Mouse (Mus musculus): Measurements from ENCODE around the gene Ptprt. TPM values are rescaled to one million over a fixed set of nuclear protein-coding genes. Genes with fewer than 3 reads are reported as not detected.

Ptprt gene
- polyA plus RNA-seq, 1 experiment = not detected

- Histone ChIP-seq H3K27ac (ENCODE audit: insufficient read depth, low read depth, low read length) (no peak overlapping the region), H3K4me1 (ENCODE audit: control insufficient read depth, insufficient read depth, low read length) (no peaks in the 10 kb centered on the region), H3K4me3 (ENCODE audit: insufficient read depth, low read length) (no peak overlapping the region)
- TF ChIP-seq POLR2A (IDR thresholded peaks at IDR 0.05; ENCODE audit: borderline replicate concordance, low read depth, low read length) (no peak), CTCF (IDR thresholded peaks at IDR 0.05; ENCODE audit: low read depth, low read length) (no peak)
These were observed 378.8 kb downstream of the Ptprt start for GRCm38 (mm10) chr2:162282121-162282520.

DNA sequence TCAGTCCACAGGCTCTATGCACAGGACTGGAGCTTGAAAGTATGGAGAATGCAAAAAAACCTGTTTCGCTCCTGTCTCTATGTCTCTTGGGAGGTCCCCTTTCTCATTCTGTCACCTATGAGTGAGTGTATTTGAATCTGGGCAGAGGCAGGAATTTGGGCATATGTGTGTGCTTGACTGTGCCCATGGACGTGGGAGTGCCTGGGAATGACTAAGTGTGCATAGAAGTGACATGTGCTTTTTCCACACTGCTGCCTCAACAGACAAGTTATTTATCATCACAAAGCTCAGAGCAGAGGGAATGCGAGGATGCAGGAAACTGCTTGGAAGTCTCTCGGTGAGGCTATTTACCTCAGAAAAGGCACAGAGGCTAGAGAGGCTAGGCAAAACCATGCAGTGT, 387.1 kb downstream of the Ptprt start:
- Histone ChIP-seq H3K4me3 (ENCODE audit: insufficient read depth, low read length) (no peak overlapping the region), H3K4me1 (ENCODE audit: control insufficient read depth, insufficient read depth, low read length) (no peaks in the 10 kb centered on the region), H3K27ac (ENCODE audit: insufficient read depth, low read depth, low read length) (no peak overlapping the region)
- TF ChIP-seq POLR2A (IDR thresholded peaks at IDR 0.05; ENCODE audit: borderline replicate concordance, low read depth, low read length) (no peak), CTCF (IDR thresholded peaks at IDR 0.05; ENCODE audit: low read depth, low read length) (no peak)

DNA sequence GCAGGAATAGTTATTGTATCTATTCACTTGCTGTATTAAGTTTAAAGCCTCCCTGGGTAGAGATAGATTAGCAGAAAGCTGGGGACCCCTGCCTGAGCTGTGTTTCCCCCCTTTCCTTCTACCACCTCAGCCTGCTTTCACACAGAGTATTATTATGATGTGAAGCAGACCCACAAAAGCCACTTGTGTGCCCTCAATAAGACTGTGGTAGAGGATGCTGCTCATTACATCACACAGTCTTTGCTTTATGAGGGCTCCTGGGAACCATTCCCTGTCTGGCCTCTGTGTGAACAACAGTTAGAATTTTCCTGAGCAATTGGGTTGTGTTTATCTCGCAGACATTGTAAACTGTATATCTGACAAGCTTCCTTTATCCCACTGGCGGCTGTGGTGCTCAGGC, 409.7 kb downstream of the Ptprt start:
- no peak overlapping the region for H3K27ac ChIP-seq (ENCODE audit: insufficient read depth, low read depth, low read length)
- H3K4me3 ChIP-seq (ENCODE audit: insufficient read depth, low read length) = no peak overlapping the region
- H3K4me1 ChIP-seq (ENCODE audit: control insufficient read depth, insufficient read depth, low read length) = no peaks in the 10 kb centered on the region
- TF ChIP-seq CTCF (IDR thresholded peaks at IDR 0.05; ENCODE audit: low read depth, low read length) (no peak), POLR2A (IDR thresholded peaks at IDR 0.05; ENCODE audit: borderline replicate concordance, low read depth, low read length) (no peak)

DNA sequence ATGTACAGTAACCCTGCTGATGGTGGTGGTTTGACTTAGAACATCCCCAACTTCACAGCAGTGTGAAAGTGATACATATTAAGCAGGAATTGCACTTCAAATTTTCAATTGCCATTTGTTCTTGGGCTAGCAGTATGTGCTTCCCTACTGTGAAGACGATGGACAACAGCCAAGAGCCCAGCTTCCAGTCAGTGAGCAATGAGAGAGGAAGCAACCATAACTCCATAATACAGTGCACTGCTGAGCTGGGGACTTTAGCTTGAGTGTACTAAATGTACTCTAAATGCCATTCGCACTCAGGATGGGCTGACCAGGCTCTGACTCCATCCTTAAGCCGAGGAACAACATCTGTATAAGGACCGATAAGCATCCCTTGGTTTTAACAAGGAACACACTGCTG, 412.7 kb downstream of the Ptprt start:
- Histone ChIP-seq H3K4me1 (ENCODE audit: control insufficient read depth, insufficient read depth, low read length) (no peaks in the 10 kb centered on the region), H3K4me3 (ENCODE audit: insufficient read depth, low read length) (no peak overlapping the region), H3K27ac (ENCODE audit: insufficient read depth, low read depth, low read length) (no peak overlapping the region)
- TF ChIP-seq CTCF (IDR thresholded peaks at IDR 0.05; ENCODE audit: low read depth, low read length) = no peak
- TF ChIP-seq POLR2A (IDR thresholded peaks at IDR 0.05; ENCODE audit: borderline replicate concordance, low read depth, low read length) = no peak

DNA sequence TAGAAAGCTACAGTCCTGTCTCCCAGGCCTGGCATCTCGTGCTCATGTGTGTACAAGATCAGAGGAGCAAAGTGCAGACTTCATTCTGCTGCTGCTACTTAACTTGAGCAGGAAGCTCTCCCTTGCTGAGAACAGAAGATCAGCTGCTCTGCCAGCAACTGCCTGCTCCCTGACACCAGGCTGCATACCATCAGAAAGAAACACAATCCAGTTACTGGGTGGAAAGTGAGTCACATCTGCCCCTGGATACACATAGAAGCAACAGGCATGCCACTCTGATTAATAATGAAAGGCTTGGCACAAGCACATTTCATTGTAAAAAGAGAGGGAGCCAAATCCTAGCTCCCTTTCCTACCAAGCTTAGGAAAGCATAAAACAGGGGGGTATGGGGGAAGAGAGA, 438.5 kb downstream of the Ptprt start:
- H3K27ac ChIP-seq (ENCODE audit: insufficient read depth, low read depth, low read length) = no peak overlapping the region
- no peaks in the 10 kb centered on the region for H3K4me1 ChIP-seq (ENCODE audit: control insufficient read depth, insufficient read depth, low read length)
- H3K4me3 ChIP-seq (ENCODE audit: insufficient read depth, low read length) = no peak overlapping the region
- TF ChIP-seq POLR2A (IDR thresholded peaks at IDR 0.05; ENCODE audit: borderline replicate concordance, low read depth, low read length) = no peak

DNA sequence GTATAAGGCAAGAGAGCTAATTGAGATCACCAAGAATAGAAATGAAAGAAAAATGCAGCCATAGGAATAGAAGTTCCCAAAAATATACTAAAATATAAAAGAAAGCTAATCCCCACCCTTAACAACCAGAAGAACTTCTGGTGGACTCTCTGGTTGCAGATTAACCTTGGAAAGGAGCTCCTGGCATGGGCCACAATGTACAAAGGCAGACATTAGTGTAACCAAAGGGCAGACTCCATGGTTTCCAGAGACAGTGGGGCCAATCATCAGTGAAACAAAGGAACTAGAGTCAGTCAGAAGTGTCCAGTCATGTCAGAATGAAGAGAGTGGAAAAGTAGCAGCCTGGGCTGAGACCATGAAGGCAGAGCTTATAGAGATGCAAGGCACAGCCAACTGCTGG, 440.4 kb downstream of the Ptprt start:
- H3K4me3 ChIP-seq (ENCODE audit: insufficient read depth, low read length) = no peak overlapping the region
- TF ChIP-seq POLR2A (IDR thresholded peaks at IDR 0.05; ENCODE audit: borderline replicate concordance, low read depth, low read length) = no peak
- TF ChIP-seq CTCF (IDR thresholded peaks at IDR 0.05; ENCODE audit: low read depth, low read length) = no peak
- no peaks in the 10 kb centered on the region for H3K4me1 ChIP-seq (ENCODE audit: control insufficient read depth, insufficient read depth, low read length)
- no peak overlapping the region for H3K27ac ChIP-seq (ENCODE audit: insufficient read depth, low read depth, low read length)

GRCm38 (mm10) chr2:162219507-162219906, 441.4 kb downstream of the Ptprt start:
- Histone ChIP-seq H3K27ac (ENCODE audit: insufficient read depth, low read depth, low read length) (no peak overlapping the region), H3K4me1 (ENCODE audit: control insufficient read depth, insufficient read depth, low read length) (no peaks in the 10 kb centered on the region), H3K4me3 (ENCODE audit: insufficient read depth, low read length) (no peak overlapping the region)
- TF ChIP-seq POLR2A (IDR thresholded peaks at IDR 0.05; ENCODE audit: borderline replicate concordance, low read depth, low read length) (no peak), CTCF (IDR thresholded peaks at IDR 0.05; ENCODE audit: low read depth, low read length) (no peak)

DNA sequence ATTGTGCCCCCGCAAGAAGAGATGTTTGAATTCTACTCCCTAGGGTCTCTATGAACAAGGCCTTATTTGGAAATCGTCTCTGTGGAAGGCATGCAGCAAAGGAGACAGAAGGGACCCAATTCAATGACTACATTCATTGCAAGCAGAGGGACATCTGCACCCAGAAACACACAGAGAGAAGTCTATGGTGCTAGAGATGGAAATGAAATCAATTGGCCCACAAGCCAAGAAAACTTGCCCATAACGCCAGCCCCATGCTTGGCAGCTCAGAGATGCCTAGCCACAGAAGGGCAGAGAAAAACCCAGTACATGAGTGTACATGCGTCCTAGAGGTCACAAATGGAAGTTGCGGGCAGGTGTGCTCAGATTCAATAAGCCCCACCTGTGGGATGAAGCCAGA, 443.1 kb downstream of the Ptprt start:
- H3K4me3 ChIP-seq (ENCODE audit: insufficient read depth, low read length) = no peak overlapping the region
- no peak for TF ChIP-seq POLR2A (IDR thresholded peaks at IDR 0.05; ENCODE audit: borderline replicate concordance, low read depth, low read length)
- TF ChIP-seq CTCF (IDR thresholded peaks at IDR 0.05; ENCODE audit: low read depth, low read length) = no peak
- no peaks in the 10 kb centered on the region for H3K4me1 ChIP-seq (ENCODE audit: control insufficient read depth, insufficient read depth, low read length)
- no peak overlapping the region for H3K27ac ChIP-seq (ENCODE audit: insufficient read depth, low read depth, low read length)

- TF ChIP-seq CTCF (IDR thresholded peaks at IDR 0.05; ENCODE audit: low read depth, low read length) (no peak), POLR2A (IDR thresholded peaks at IDR 0.05; ENCODE audit: borderline replicate concordance, low read depth, low read length) (no peak)
- no peak overlapping the region for H3K4me3 ChIP-seq (ENCODE audit: insufficient read depth, low read length)
- H3K27ac ChIP-seq (ENCODE audit: insufficient read depth, low read depth, low read length) = no peak overlapping the region
- H3K4me1 ChIP-seq (ENCODE audit: control insufficient read depth, insufficient read depth, low read length) = no peaks in the 10 kb centered on the region
These were observed 448.6 kb downstream of the Ptprt start for GRCm38 (mm10) chr2:162212397-162212796.

DNA sequence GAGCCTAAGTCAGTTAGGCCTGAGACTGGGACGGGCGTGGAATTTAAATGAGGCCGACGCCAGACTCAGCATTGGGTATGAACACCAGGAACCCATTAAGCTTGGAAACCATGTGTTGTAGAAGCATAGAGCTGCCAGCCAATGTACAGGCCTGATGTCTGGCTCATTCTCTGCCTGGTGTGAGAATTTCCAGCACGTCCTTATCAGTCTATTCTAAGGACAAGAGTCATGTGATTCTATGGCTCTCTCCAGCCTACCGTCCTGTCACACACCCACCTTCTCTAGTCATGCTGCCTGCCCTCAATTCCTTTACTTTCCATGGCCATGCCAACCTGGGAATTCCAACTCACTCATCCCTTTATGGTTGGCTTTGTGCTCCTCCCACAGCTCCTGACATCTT, 450.4 kb downstream of the Ptprt start:
- no peak overlapping the region for H3K27ac ChIP-seq (ENCODE audit: insufficient read depth, low read depth, low read length)
- no peak for TF ChIP-seq CTCF (IDR thresholded peaks at IDR 0.05; ENCODE audit: low read depth, low read length)
- TF ChIP-seq POLR2A (IDR thresholded peaks at IDR 0.05; ENCODE audit: borderline replicate concordance, low read depth, low read length) = no peak

DNA sequence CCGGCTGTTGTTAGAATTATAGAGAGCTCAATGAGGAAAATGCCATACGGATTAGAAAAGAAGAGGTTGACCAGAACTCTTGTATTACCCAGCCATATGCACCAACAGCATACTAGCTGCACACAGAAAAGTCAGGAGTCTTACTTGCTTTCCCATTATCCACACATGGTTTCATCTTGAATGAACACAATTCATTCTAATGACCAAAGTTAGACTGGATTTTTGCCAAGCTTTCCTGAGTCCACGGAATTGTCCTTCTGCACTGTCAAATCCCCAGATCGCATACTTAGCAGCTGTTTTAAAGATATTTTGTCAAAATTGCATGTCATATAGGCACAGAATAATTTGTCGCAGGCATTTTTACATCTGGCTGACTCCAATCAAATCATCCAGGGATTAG, 463.6 kb downstream of the Ptprt start:
- no peak overlapping the region for H3K4me3 ChIP-seq (ENCODE audit: insufficient read depth, low read length)
- TF ChIP-seq CTCF (IDR thresholded peaks at IDR 0.05; ENCODE audit: low read depth, low read length) = no peak
- no peak for TF ChIP-seq POLR2A (IDR thresholded peaks at IDR 0.05; ENCODE audit: borderline replicate concordance, low read depth, low read length)
- no peak overlapping the region for H3K27ac ChIP-seq (ENCODE audit: insufficient read depth, low read depth, low read length)
- no peaks in the 10 kb centered on the region for H3K4me1 ChIP-seq (ENCODE audit: control insufficient read depth, insufficient read depth, low read length)

More for the DNA sequence above, 450.4 kb downstream of the Ptprt start:
- no peak overlapping the region for H3K4me3 ChIP-seq (ENCODE audit: insufficient read depth, low read length)
- no peaks in the 10 kb centered on the region for H3K4me1 ChIP-seq (ENCODE audit: control insufficient read depth, insufficient read depth, low read length)
